Mouse (Mus musculus) neural tube, embryonic 14.5 days (tissue): ENCODE measurements at regions not wholly inside any gene's neighbourhood (a gene's known extent, or its start where the extent isn't known, plus 50 kb on each side); places are given as distances from the start of the nearest gene placed in this dataset.

Experiments
- ATAC-seq: fragments of 200-750 bp; cut with Nextera tagmentation; 2 replicates; pipeline ENCODE4 v1.8.0; 2017; ENCODE audit warnings: low read depth, mild to moderate bottlenecking, moderate TSS enrichment, moderate library complexity
- H3K27ac ChIP-seq: fragments of 300-500 bp; sonication (generic); 2 replicates; pipeline ENCODE4 v1.5.1; 2014; ENCODE audit warnings: low read depth, mild to moderate bottlenecking, control low read depth, low read length, moderate library complexity, mixed read lengths
- H3K27me3 ChIP-seq: fragments of 300-500 bp; sonication (generic); 2 replicates; pipeline ENCODE4 v1.6.1; 2014; ENCODE audit warnings: low read length; ENCODE audit not compliant: control insufficient read depth, insufficient read depth
- H3K36me3 ChIP-seq: fragments of 300-500 bp; sonication (generic); 2 replicates; pipeline ENCODE4 v1.6.1; 2014; ENCODE audit warnings: low read length, mixed read lengths; ENCODE audit not compliant: control insufficient read depth, insufficient read depth
- H3K4me1 ChIP-seq: fragments of 300-500 bp; sonication (generic); 2 replicates; pipeline ENCODE4 v1.6.1; 2014; ENCODE audit warnings: low read length; ENCODE audit not compliant: control insufficient read depth, insufficient read depth
- H3K4me2 ChIP-seq: fragments of 300-500 bp; sonication (generic); 2 replicates; pipeline ENCODE4 v1.6.1; 2014; ENCODE audit warnings: mild to moderate bottlenecking, low read depth, low read length, control low read depth
- H3K4me3 ChIP-seq: fragments of 300-500 bp; sonication (generic); 2 replicates; pipeline ENCODE4 v1.5.1; 2014; ENCODE audit warnings: low read depth, low read length, control low read depth, mixed read lengths
- H3K9ac ChIP-seq: fragments of 300-500 bp; sonication (generic); replicated peaks from 2 replicates; pipeline ENCODE4 v1.6.1; 2014; ENCODE audit warnings: low read depth, mild to moderate bottlenecking, control low read depth, low read length, mixed read lengths
- H3K9me3 ChIP-seq: fragments of 300-500 bp; sonication (generic); 2 replicates; pipeline ENCODE4 v1.6.1; 2016; ENCODE audit warnings: low read length; ENCODE audit not compliant: control insufficient read depth
- WGBS: fragments of 180-500 bp; shearing (Covaris S2); extraction: QIAGEN DNeasy Blood & Tissue Kit; methylation state at CpG from one replicate; pipeline ENCODE4 v1.1.7; 2014; 5-methylcytosine and 5-hydroxymethylcytosine counted together

DNA sequence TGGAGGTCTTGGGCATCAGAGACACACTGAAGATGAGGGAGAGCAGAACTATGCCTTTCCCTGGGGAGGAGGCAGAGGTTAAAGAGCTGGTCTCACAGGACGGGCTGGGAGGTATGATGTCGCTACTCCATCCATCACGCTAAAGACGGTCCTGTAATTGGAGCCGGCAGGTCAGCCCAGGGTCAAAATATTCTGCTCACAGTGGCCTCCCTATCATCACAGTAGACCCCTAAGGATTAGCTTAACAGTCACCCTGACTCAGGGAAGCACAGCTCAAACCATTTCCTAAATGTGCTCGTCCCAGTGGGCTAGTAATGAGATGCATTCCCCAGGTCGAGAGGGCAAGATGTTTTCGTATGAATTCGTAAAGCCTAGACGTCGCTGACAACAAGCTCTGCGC, 53.7 kb upstream of the Mon1b start:
- whole genome bisulfite sequencing = 19% methylated on average over 12 of the region's 12 CpGs
- no peaks in the 10 kb centered on the region for H3K4me1 ChIP-seq
- no peaks in the 10 kb centered on the region for H3K36me3 ChIP-seq
- no peak for ATAC-seq
- no peak overlapping the region for H3K9ac ChIP-seq
- H3K4me2 ChIP-seq = no peak overlapping the region
- no peak overlapping the region for H3K27ac ChIP-seq
- H3K9me3 ChIP-seq = no peaks in the 10 kb centered on the region
- H3K27me3 ChIP-seq = no peaks in the 10 kb centered on the region
- H3K4me3 ChIP-seq = no peak overlapping the region

DNA sequence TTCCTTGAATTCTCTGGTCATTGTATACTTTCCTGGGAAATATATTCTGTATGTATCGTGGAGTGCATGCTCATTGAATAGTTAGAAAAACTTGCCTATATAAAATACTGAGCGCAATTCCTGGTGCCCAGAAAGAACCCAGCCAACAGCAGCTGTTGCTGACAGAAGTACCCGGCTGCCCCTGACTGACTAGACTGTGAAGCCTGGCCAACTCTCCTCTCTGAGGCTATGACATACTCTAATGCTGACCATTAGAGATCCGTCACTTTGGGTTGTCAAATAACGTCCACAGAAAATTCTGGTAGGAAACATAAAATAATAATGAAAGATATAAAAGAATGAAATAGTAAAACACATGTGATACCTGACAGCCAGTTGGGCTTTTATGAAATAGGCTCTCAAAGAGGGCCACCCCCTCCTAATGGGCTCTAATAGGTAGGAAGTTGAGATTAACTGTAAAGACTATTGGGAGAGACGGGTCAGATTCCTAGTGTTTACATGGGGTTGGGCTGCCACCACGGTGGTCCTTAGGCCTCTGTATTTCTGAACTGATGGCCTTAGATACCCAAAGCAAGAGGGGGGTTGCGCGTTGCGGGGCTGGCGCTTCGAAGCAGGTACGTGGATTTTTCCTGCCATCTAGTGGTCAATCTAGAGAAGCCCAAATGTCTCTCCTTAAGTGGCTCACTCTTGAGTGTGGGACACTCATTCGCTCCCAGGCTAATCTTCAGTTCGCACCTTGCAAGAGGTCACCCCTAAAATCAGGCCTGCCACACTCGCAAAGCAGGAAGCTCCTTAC, 53.0 kb upstream of the Mon1b start:
- H3K4me3 ChIP-seq = no peak overlapping the region
- no peaks in the 10 kb centered on the region for H3K27me3 ChIP-seq
- no peak overlapping the region for H3K4me2 ChIP-seq
- no peak overlapping the region for H3K9ac ChIP-seq
- H3K9me3 ChIP-seq = no peaks in the 10 kb centered on the region
- peak; percentile 70; the same call in 1 of the 2 replicates for ATAC-seq
- no peak overlapping the region for H3K27ac ChIP-seq
- 28% methylated on average over 16 of the region's 16 CpGs for whole genome bisulfite sequencing
- H3K36me3 ChIP-seq = no peaks in the 10 kb centered on the region
- no peaks in the 10 kb centered on the region for H3K4me1 ChIP-seq

DNA sequence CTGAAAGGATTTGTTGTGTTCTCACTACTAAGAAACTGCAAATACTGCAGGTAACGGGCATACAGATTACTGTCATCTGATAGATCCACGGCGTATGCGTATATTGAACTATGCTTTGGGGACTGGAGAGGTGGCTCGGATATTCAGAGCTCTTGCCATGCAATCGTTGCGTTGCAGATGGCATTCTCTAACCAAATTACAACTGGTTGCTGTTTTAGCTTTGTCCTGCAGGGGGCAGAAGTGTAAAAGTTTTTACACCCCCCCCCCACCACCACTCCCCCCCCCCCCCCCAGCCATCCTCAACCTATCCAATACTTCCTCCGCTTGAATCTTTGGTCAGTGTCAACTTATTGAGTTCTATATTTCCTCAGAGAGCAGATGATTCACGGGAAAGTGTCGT, 51.6 kb upstream of the Mon1b start:
- no peaks in the 10 kb centered on the region for H3K9me3 ChIP-seq
- H3K36me3 ChIP-seq = no peaks in the 10 kb centered on the region
- no peaks in the 10 kb centered on the region for H3K4me1 ChIP-seq
- no peaks in the 10 kb centered on the region for H3K27me3 ChIP-seq
- no peak overlapping the region for H3K4me3 ChIP-seq
- no peak overlapping the region for H3K4me2 ChIP-seq
- no peak overlapping the region for H3K27ac ChIP-seq
- ATAC-seq = no peak
- WGBS = 74% methylated on average over 10 of the region's 10 CpGs
- H3K9ac ChIP-seq = no peak overlapping the region
